ENCODE assay signal across 27 mouse cellular contexts in the genomic region with DNA sequence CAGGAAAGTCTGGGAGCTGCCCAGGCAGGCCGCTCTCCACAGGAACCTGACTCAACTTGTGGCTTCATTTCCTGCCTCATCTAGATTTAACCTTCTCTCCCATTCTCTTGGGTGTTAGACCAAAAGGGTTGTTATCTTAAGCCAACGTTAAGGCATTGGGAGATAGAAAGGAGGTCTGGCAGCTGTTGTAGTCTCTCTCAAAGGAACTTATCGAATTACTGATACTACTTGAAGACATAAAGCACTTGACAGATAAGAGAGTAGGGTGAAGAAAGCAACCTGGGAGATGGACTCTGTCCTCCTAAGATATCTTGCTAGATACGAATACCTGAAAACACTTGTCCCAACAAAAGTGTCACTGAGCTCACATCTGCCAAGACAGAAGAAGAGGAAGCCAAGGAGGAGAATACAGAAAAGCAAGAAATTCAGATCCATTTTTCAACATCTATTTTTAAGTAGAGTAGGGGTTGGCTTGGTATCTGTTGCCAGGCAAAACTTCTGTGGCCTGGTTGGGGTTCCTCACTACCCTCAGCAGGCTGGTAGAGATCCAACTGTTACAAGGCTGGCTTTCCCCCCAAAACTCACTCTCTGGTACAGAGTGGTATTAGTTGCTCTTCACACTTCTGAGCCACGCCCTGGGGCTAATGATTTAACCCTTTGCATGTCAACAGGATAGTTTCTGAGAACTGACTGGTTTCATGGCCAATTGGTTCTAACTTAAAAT. TPM values are rescaled to one million over a fixed set of nuclear protein-coding genes. Genes with fewer than 3 reads are reported as not detected.
DNase-seq lines count a peak whose midpoint lies in the region; ATAC-seq and TF ChIP-seq lines count a peak whose summit lies in the region.
"Had no signal": no experiment of that assay in that cellular context is flagged by ENCODE, and none has a peak within 500 bp of the region (broad histone marks: within the 10 kb centered on the region; RNA-seq: fewer than 3 reads in every experiment).

No protein-coding gene starts in this region.

- no peak for TF ChIP-seq CTCF in intestine, postnatal 0 days (IDR thresholded peaks at IDR 0.05; ENCODE audit: low read depth)
- no peak for TF ChIP-seq CTCF in stomach, postnatal 0 days (IDR thresholded peaks at IDR 0.05; ENCODE audit: low read depth)

- no peak overlapping the region for H3K4me3 ChIP-seq in intestine, postnatal 0 days (ENCODE audit: low read depth, low read length)
- no peak overlapping the region for H3K4me3 ChIP-seq in stomach, postnatal 0 days (ENCODE audit: low read depth, low read length)
- H3K4me3 ChIP-seq: embryonic facial prominence, embryonic 12.5 days; hindbrain, embryonic 13.5 days; layer of hippocampus, adult 2 months; midbrain, embryonic 10.5 days; myocyte; neural tube, embryonic 13.5 days had no signal

- H3K27ac ChIP-seq in intestine, postnatal 0 days (ENCODE audit: low read depth, low read length): peak overlapping the region; percentile 46
- no peak overlapping the region for H3K27ac ChIP-seq in stomach, postnatal 0 days (replicated peaks)
- H3K27ac ChIP-seq: embryonic facial prominence, embryonic 12.5 days; hindbrain, embryonic 13.5 days; layer of hippocampus, adult 2 months; midbrain, embryonic 10.5 days; neural tube, embryonic 13.5 days had no signal

- H3K4me2 ChIP-seq in intestine, postnatal 0 days (replicated peaks; ENCODE audit: low read depth): 0 out of 2 replicates have a peak overlapping the region, but pooled peaks have one; percentile 1
- H3K4me2 ChIP-seq in stomach, postnatal 0 days (replicated peaks; ENCODE audit: low read depth): no peak overlapping the region
- H3K4me2 ChIP-seq: embryonic facial prominence, embryonic 12.5 days; hindbrain, embryonic 13.5 days; neural tube, embryonic 13.5 days had no signal

- 33% methylated on average over 5 of the region's 5 CpGs for WGBS in intestine, postnatal 0 days
- 61% methylated on average over 5 of the region's 5 CpGs for WGBS in stomach, postnatal 0 days

- ATAC-seq in intestine, postnatal 0 days: peak; percentile 71
- peak; percentile 85 for ATAC-seq in megakaryocyte-erythroid progenitor cell, adult 5-6 weeks (replicated peaks; ENCODE audit: low FRiP score, low TSS enrichment, poor library complexity, severe bottlenecking)
- no peak for ATAC-seq in stomach, postnatal 0 days (ENCODE audit: low FRiP score, low TSS enrichment)
- ATAC-seq: forebrain, postnatal 0 days; midbrain, embryonic 16.5 days had no signal

- H3K9me3 ChIP-seq in intestine, postnatal 0 days (ENCODE audit: control insufficient read depth): no peaks in the 10 kb centered on the region
- no peaks in the 10 kb centered on the region for H3K9me3 ChIP-seq in stomach, postnatal 0 days (ENCODE audit: control insufficient read depth, low read length)
- H3K9me3 ChIP-seq: embryonic facial prominence, embryonic 12.5 days; hindbrain, embryonic 13.5 days; midbrain, embryonic 10.5 days; neural tube, embryonic 13.5 days had no signal

- TF ChIP-seq EP300 in stomach, postnatal 0 days (optimal IDR thresholded peaks at IDR 0.05): no peak

- no peak overlapping the region for H3K9ac ChIP-seq in intestine, postnatal 0 days (ENCODE audit: low read depth, low read length)
- no peak overlapping the region for H3K9ac ChIP-seq in stomach, postnatal 0 days (ENCODE audit: low read length)
- H3K9ac ChIP-seq: embryonic facial prominence, embryonic 12.5 days; forebrain, postnatal 0 days; hindbrain, embryonic 13.5 days; neural tube, embryonic 13.5 days had no signal

- no peaks in the 10 kb centered on the region for H3K27me3 ChIP-seq in intestine, postnatal 0 days (replicated peaks; ENCODE audit: control insufficient read depth, insufficient read depth, low read length)
- H3K27me3 ChIP-seq in stomach, postnatal 0 days (ENCODE audit: control insufficient read depth, insufficient read depth, low read length): no peaks in the 10 kb centered on the region
- H3K27me3 ChIP-seq: embryonic facial prominence, embryonic 12.5 days; hindbrain, embryonic 13.5 days; neural tube, embryonic 13.5 days had no signal

- H3K36me3 ChIP-seq in intestine, postnatal 0 days (ENCODE audit: control insufficient read depth, insufficient read depth): no peaks in the 10 kb centered on the region
- H3K36me3 ChIP-seq in stomach, postnatal 0 days (ENCODE audit: control insufficient read depth, insufficient read depth, low read length): no peaks in the 10 kb centered on the region
- H3K36me3 ChIP-seq: embryonic facial prominence, embryonic 12.5 days; hindbrain, embryonic 13.5 days; midbrain, embryonic 10.5 days; neural tube, embryonic 13.5 days had no signal

- DNase-seq in 416B (ENCODE audit: low read depth) (peak; percentile 93), MEL-GATA-1-ER (ENCODE audit: extremely low read depth, low read depth) (peak; percentile 39)
- no peak for DNase-seq in adrenal gland, postnatal 4 days (ENCODE audit: low spot score in 2 of 2)
- DNase-seq in stomach, postnatal 0 days (ENCODE audit: low spot score): no peak
- no peak for DNase-seq in lung, postnatal 4 days
- DNase-seq: adrenal gland, postnatal 14 days; cerebellum, adult 11 months; cerebellum, postnatal 10 days; forebrain, postnatal 0 days; gastrocnemius, postnatal 36 days; heart, postnatal 36 days; kidney, adult 8-10 months; kidney, postnatal 25 days; lung, adult 2 months; lung, postnatal 14 days; retina, postnatal 1 day; right cerebral cortex, postnatal 25 days; thymus, adult 2 months had no signal

- H3K4me1 ChIP-seq in intestine, postnatal 0 days (replicated peaks; ENCODE audit: control insufficient read depth, insufficient read depth, low read length): peaks cover 4% of the 10 kb centered on the region; the same call in 1 of the 2 replicates
- no peaks in the 10 kb centered on the region for H3K4me1 ChIP-seq in stomach, postnatal 0 days (replicated peaks; ENCODE audit: control insufficient read depth, insufficient read depth)
- H3K4me1 ChIP-seq: embryonic facial prominence, embryonic 12.5 days; hindbrain, embryonic 13.5 days; midbrain, embryonic 10.5 days; neural tube, embryonic 13.5 days had no signal

RNA-seq across cellular contexts. Expression of a gene that starts 14.6 kb away (rescaled TPM):
- polyA plus RNA-seq in intestine, postnatal 0 days (2015; fragmentation: Nextera tagmentation; extraction: Ambion mirVana): 5.9 and 6.4 TPM in 2 replicates
- not detected in 2 replicates for total RNA-seq in megakaryocyte-erythroid progenitor cell, adult 5-6 weeks (2014; fragmentation: Nextera tagmentation)
- total RNA-seq in megakaryocyte-erythroid progenitor cell, adult 5-6 weeks (2017): not detected in 2 replicates
- total RNA-seq in adrenal gland, postnatal 4 days (2021): 1 to 10 TPM; 3.0 to 3.8 TPM
- 3.1 and 3.3 TPM in 2 replicates for polyA plus RNA-seq in stomach, postnatal 0 days (2015; fragmentation: Nextera tagmentation; extraction: Ambion mirVana)

RNA-seq across cellular contexts. Expression of a gene that starts 46.2 kb away (rescaled TPM):
- polyA plus RNA-seq in intestine, postnatal 0 days (2015; fragmentation: Nextera tagmentation; extraction: Ambion mirVana): 11.1 and 11.7 TPM in 2 replicates
- 19.5 and 24.2 TPM in 2 replicates for total RNA-seq in megakaryocyte-erythroid progenitor cell, adult 5-6 weeks (2014; fragmentation: Nextera tagmentation)
- 33.0 and 42.4 TPM in 2 replicates for total RNA-seq in megakaryocyte-erythroid progenitor cell, adult 5-6 weeks (2017)
- 10 to 100 TPM; 23.3 to 25.4 TPM for total RNA-seq in adrenal gland, postnatal 4 days (2021)
- polyA plus RNA-seq in stomach, postnatal 0 days (2015; fragmentation: Nextera tagmentation; extraction: Ambion mirVana): 10.5 and 11.3 TPM in 2 replicates

Comparison
In these comparisons a context has a peak if more than half of its experiments do, and no peak if none do; other contexts are left out.
1. DNase-seq: peak in 416B (single experiment) and MEL-GATA-1-ER (single experiment); none in adrenal gland, postnatal 4 days (0 of 2), stomach, postnatal 0 days (single experiment) and lung, postnatal 4 days (0 of 2).
2. RNA of a gene that starts 14.6 kb away (total RNA-seq): 3.0 to 3.8 TPM in adrenal gland, postnatal 4 days; not detected in megakaryocyte-erythroid progenitor cell, adult 5-6 weeks; every median in the first group is over 4 times any median in the second.